Mouse (Mus musculus): Measurements from ENCODE around the gene Inca1.

The Inca1 gene

GRCm38 (mm10) chr11:70669582-70670345 lies 30.2 kb downstream of the Inca1 start:
- DNase-seq (ENCODE audit: extremely low read depth, low read depth) = peak; percentile 66

GRCm38 (mm10) chr11:70668771-70669505 lies 31.0 kb downstream of the Inca1 start, which contains the start of gene Spag7:
Gene Spag7, minus strand, starts transcription at chr11:70669416.
- peak; percentile 100 for DNase-seq (ENCODE audit: extremely low read depth, low read depth)

DNA sequence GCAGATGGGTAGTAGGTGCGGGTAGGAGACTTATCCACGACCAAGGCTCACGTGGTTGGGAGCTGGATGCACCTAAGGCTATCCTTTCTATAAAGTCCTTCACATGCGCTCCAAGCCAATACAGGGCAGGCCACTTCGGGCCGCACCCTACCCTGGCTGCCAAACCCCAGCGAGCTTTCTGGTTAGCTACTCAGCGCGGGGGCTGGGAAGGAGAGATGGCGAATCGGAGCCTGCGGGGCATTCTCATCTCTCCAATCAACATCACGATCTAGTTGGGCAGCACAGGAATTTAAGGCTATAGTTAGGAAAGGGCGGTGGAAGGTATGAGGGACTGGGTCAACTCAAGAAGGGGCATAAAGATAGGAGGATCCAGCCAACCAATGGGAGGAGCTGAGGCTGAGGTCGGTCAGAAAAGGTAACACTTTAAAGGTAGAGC lies 31.6 kb downstream of the Inca1 start:
- DNase-seq (ENCODE audit: extremely low read depth, low read depth) = no peak

GRCm38 (mm10) chr11:70667271-70668150 lies 32.4 kb downstream of the Inca1 start:
- no peak for DNase-seq (ENCODE audit: extremely low read depth, low read depth)

DNA sequence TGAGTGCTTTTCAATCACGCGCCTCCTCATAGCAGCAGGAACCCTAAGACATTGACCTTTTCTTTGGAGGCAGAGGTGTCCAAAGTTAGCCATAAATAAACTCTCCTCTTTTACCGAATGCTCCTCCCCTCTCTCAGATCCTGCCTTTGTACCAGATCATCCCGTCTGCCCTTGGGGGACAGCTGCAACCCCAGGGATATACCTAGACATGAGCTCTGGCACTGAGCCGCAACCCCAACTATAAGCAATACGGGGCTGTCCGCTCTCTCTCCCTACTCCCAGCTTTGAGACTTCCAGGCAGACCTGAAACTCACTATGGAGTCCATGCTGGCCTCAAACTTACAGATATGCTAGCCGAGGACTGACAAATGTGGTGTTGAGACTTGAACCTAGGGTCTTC lies 33.3 kb downstream of the Inca1 start:
- DNase-seq (ENCODE audit: extremely low read depth, low read depth) = no peak

DNA sequence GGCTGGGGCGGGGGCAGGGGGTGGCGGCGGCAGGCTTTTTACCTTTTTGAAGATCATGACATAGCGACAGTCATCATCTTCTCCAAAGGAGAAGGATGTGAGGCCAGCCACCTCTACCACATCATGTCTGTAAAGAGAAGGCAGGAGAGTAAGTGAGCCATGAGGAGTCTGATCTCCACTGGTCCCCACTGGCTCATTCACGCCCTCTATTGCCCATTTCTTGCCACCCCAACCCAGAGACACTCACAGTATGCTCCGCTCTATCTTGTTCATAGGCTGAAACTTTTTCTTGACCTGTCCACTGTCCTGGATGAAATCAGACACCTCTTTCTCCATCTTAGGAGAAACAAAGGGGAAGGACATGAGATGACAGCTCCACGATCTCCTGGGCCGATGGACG lies 35.2 kb downstream of the Inca1 start:
- DNase-seq (ENCODE audit: extremely low read depth, low read depth) = no peak

DNA sequence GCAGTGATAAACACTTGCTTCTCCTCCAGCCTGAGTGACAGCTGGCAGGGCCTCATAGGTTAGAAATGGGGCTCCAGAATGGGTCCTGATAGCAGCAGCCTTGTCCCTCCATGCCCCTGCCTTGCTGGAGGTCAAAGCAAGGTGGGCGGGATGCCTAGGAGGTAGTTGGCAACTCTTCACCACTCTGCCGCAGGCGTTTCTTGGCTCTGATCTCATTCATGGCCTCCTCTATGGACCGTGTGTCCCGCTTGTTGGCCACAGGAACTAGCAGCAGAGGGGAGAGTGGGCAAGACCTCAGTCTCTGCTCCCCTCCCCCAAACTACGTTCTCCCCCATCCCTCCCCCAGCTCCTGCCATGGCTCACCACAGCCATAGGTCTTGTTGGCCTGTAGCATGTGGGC lies 36.0 kb downstream of the Inca1 start:
- DNase-seq (ENCODE audit: extremely low read depth, low read depth) = no peak

DNA sequence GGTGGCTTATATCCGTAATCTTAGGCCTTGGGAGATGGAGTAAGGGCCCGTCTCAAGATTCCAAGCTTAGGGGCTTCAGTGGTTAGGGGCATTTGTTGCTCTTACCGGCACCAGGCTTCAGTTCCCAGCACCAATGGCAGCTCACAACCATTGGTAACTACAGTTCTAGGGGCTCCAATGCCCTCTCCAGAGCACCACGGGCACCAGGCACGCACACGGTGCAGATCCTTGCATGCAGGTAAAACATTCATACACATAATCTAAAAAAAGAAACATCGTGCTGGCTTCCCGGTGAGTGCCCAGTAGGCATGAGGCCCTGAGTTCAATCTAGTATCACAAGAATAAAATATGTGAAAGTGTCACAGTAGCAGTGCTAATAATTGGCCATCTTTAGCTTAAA lies 36.9 kb downstream of the Inca1 start:
- DNase-seq (ENCODE audit: extremely low read depth, low read depth) = no peak

DNA sequence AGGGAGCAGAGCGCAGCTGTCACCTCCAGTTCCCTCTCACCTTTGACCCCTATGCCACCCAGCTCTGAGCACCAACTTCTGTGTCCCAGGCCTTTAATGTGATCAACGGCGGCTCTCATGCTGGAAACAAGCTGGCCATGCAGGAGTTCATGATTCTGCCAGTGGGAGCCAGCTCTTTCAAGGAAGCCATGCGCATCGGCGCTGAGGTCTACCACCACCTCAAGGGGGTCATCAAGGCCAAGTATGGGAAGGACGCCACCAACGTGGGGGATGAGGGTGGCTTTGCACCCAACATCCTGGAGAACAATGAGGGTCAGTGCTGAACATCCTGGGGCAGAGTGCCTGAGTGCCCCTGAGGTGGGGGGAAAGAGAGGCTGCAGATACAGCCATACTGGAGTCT lies 39.4 kb downstream of the Inca1 start:
- no peak for DNase-seq (ENCODE audit: extremely low read depth, low read depth)

GRCm38 (mm10) chr11:70658942-70659341 lies 41.0 kb downstream of the Inca1 start:
- DNase-seq (ENCODE audit: extremely low read depth, low read depth) = no peak

- no peak for DNase-seq (ENCODE audit: extremely low read depth, low read depth)
Observed at GRCm38 (mm10) chr11:70658521-70658920, 41.4 kb downstream of the Inca1 start.

DNA sequence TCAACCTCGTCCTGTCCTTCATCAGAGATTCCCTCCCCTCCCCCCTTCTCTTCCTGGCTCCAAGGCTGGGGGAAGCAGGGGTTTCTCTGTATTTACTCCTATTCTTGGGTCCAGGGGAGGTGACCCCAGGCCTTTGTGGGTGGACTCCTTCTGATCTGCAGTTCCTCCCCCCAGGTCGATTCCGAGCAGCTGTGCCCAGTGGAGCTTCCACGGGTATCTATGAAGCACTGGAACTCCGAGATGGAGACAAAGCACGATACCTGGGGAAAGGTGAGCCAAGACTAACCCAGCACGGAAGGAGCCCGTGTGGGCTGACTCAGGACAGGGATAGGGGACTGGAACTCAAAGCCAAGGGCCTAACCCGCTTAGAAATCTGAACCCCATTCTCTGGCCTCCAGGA lies 42.0 kb downstream of the Inca1 start:
- no peak for DNase-seq (ENCODE audit: extremely low read depth, low read depth)

GRCm38 (mm10) chr11:70657573-70657972 lies 42.4 kb downstream of the Inca1 start:
- DNase-seq (ENCODE audit: extremely low read depth, low read depth) = no peak

DNA sequence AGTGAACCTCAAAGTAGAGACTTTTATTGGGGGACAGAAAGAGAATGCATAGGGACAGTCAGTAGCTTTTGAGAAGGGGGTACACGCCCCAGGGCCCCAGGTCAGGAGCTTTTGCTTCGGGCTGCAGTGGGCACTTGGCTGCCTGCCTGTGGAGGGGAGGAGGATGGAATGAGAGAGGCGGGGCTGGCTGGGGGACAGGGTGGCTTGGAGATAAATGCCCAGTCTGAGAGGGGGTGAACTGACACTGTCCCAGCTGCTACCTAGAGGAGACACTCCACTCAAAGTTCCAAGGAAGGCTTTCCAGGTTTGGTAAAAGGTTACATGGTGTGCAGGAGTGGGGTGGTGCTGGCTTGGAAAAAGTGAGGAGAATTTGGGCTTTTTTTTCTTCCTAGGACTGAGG lies 43.0 kb downstream of the Inca1 start, which contains the start of gene Eno3:
Eno3 (plus strand) TSS at position 239 of the 400 bp plus-strand sequence.
- no peak for DNase-seq (ENCODE audit: extremely low read depth, low read depth)

GRCm38 (mm10) chr11:70656456-70656927 lies 43.5 kb downstream of the Inca1 start:
- no peak for DNase-seq (ENCODE audit: extremely low read depth, low read depth)

DNA sequence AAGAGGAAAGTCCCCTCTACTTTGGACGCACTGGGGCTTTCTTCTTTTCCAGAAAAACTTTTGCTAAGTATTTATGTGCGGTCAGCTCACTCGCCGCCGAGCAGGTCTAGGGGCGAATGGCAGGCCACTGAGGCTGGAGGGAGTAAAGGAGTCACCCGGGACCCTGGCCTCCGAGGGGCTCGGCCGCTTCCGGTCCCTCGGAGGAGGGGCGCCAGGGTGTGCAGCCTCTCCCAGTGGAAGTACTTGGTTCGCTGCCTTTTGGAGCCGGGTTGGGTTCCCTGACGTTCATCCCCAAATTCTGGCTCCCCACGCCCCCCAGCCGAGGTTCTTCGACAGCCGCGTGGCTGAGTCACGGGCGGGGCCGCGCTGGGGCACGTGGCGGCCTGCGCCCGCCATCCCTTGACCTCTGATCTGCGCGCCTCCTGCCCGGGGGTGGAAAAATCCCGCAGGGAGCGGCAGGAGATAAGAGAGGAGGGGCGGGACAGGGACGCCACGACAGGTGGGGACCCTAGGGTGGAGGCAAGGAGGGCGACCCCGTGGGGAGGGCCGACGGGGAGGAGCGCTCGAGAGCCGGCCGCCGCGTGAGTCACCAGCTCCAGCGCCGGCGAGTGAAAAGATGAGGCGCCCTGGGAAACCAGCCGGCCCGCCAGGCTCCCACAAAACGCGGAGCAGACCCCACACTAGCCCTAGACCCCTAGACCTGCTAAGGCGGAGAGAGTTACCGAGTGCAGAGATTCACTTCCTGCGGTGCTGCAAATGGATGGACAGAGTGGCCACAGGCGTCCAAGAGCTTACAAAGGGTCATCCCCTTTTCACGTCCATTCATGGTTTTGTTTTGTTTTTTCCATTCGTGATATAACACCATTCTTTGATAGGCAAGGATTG lies 44.1 kb downstream of the Inca1 start:
- DNase-seq (ENCODE audit: extremely low read depth, low read depth) = no peak

DNA sequence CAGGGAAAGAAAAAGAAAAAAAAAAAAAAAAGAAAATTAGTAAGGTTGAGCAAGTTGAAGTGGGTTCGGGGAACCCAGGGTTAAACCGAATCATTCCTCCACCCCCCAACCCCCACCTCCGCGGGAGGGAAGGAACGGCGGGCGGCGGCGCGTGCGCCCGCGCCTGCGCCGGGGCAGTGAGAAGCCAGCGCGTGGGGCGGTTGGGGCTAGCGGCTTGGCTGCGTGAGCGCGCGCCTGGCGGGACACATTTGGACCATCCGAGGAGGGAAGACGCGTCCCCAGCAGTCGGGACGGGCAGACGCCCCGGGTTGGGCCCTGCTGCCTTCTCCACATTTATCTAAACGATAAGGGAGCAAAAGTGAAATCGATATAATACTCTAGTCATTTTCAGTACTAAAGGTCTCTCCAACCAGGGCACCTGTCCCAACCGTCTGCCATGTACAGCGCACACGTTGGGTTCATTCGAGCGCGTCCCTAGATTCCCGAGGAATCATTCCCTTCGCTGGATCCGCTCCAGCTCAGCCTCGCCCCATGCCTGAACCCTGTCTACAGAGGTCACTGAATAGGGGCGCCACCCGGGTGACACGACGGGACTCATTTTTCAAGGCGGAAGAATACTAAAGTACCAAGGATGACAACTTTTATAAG lies 44.9 kb downstream of the Inca1 start:
- DNase-seq (ENCODE audit: extremely low read depth, low read depth) = no peak

DNA sequence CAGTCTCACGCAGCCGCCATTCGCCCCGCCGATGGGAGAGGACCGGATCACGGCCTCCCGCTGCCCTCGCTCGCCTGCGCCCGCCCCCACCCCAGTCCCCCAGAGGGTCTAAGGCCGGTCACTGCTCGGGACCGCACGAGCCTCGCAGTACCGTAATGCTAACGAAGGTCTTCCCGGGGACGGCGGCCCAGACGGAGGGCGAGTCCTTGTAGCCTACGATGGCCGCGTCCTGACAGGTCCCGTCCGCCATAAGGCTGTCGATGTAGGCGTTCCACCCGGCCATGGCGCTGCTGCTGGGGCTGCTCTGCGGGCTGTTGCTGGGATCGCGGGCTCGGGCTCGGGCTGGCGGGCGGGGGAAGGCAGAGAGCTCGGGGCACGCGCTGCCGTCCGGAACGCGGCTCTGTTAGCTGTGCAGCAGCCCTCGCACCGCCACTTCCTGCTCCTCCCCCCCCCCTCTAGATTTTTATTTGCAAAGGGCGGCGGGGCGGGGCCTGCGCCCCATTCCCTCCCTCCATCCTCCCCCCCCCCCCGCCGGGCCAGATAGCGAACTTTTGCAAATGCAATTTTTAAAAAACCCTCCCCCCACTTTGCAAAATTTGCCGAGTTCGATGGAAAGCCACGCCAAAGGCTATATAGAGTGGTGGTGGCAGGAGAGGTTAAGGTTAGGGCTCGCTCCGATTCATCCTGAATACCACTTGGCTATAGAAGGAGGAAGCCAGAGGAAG lies 45.6 kb downstream of the Inca1 start, which contains the start of gene Pfn1:
Pfn1 (minus strand) TSS at position 447 of the 725 bp plus-strand sequence.
- DNase-seq (ENCODE audit: extremely low read depth, low read depth) = peak; percentile 74

Data from MEL-GATA-1-ER (cell line).